Mouse (Mus musculus) left cerebral cortex, adult 11 months (tissue): ENCODE measurements around the gene Chp2.
A peak's percentile ranks its signal among the peaks of the same experiment; 100 is the strongest.
"Not testable (repeated sequence)": the region's sequence is repeated elsewhere in the genome, so short reads cannot be mapped to it uniquely, and the experiment has no call there.

ENCODE experiments used
- DNase-seq: peaks from one replicate; pipeline ENCODE4 v3.0.0; 2022; ENCODE audit warnings: low spot score

The Chp2 gene

DNA sequence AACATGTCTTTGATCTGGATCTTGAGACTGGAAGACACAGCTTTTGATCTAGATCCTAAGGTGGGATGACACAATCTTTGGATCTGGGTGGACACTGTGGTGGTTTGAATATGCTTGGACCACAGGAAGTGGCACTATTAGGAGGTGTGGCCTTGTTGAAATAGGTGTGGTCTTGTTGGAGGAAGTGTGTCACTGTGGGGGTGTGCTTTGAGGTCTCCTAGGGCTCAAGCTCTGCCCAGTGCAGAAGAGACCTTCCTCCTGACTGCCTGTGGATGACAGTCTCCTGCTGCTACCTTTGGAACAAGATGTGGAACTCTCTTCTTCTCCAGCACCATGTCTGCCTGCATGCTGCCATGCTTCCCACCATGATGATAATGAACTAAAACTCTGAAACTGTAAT is 23.4 kb downstream of the Chp2 start:
- DNase-seq, result not testable (repeated sequence)

DNA sequence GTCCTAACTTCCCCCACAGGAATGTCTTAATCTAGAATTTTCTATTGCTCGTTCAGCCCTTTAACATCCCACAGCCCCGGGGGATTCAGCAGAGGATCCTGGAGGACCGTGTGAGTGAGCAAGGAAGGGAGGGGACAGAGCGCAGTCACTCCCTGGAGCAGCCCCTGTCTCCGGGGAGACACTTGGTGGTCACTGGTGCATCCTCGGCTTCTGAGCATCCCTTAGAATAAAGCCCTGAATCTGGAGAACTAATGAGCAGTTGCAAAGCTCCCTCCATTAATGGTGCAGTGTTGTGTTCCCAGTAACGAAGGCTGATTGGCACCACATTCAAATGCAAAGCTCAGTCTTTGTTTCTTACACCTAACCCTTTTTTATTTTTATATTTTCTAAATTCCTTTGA is 24.9 kb downstream of the Chp2 start:
- no peak for DNase-seq

DNA sequence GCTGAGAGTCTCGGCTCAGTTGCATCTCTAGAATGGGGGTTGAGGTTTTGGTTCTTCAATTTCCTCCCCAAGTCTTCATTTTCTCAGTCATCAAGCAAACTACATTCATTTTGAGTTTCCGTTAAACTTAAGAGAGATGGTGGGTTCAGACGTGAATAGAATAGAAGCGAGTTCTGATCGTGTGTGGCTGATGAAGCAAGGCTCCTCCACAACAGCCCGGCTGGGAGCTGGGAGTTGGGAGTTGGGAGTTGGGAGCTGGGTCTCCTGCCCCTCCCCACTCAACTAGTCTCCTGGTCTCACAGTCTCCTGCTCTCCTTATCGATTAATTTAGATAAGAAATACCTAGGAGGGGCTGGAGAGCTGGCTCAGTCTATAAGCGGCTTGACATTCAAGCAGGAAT is 25.3 kb downstream of the Chp2 start:
- no peak for DNase-seq

DNA sequence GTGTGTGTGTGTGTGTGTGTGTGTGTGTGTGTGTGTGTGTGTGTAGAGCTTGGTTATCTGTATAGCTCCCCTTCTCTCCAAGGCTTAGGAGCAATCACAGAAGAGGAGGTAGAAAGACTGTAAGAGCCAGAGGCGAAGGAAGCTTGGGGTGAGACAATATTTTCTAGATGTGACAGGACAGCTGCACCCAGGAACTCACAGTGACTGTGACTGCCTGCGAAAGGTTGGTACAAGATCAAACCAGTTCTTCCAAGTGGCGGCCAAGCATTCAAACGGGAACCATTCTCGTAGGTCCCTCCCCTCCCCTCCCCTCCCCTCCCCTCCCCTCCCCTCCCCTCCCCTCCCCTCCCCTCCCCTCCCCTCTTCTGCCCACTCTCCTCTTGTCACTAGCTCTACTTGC is 26.7 kb downstream of the Chp2 start:
- DNase-seq, result no peak

DNA sequence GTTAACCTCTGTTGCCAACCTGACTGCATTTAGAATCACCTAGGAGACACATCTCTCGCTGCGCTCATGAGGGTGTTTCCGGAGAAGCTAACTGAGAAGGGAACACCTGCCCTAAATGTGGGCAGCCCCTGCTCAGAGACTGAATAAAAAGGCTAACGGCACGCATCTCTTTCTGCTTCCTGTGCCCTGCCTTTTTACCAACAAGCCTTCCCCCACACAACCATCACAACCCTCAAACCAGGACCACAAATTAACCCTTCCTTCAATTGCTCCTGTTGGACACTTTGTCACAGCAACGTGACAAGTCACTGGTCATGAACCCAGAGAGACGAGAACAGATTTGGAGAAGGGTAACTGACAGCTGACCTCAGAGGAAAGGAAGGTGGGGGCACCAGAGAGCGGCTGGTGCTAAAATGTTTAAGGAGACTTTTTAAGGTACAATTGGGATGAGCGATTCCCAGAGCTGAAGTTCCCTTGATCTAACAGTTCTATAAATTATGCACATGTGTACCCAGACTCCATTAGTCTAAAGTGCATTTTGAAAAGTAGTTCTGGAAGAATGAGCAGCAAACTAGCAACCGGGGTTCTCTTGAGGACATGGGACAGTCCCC is 28.1 kb downstream of the Chp2 start:
- no peak for DNase-seq

DNA sequence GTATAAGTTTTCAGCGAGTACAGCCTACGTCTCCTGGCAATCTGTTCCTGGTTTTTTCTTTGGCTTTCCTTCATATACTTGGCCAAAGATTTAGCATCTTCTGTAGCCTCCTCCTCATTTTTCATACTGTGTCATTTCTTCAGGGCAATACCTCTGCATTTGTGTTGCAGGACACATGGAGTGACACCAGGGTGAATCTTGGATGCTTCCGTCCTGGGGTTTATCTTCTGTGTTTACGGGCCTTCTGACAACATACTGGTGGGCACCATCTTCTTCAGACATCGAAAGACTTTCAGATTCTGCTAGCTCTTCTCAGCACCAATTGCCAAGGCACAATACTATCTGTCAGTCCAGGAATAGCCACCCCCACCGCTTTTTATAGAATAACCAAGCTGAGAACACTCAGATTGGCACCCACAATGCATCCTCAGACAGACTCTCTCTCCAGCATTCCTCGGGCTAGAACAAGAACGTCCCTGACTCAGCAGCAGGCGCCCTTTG is 30.1 kb downstream of the Chp2 start:
- peak; percentile 25 for DNase-seq

DNA sequence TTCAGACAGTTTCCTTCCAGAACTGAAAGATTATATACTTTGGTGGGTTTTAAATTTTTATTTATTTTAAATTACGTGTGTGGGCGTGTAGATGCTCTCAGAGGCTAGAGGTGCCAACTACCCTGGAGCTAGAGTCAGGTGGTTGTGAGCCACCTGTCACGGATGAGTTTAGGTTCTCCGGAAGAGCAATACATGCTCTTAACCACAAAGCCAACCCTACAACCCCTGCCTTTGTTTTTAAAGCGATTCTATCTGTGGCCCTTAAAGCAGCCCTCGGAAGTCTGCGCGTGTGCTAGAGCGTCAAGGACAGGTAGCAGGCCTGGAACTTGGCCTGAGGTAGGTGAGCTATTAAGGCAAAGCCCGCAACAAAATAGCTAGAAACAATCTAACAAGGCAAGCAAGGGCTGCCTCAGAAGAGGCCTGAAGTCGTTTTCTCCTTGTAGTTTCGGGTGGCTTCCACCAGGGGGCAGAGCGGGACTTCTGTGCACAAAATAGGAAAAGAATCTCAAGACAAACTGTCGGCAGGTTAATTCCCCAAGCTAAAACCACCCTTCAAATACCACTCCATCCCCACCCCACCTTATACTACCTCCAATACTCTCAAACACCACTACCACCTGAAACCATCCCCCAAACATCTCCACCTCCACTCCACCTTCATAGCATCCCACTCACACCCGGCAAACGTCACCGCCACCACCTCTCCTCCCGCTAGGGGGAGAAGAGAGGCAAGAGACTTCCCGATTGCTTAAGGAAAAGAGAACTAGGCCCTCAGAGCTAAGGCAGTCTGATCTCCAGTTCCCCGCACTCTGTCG is 32.1 kb downstream of the Chp2 start:
- peak; percentile 80 for DNase-seq

DNA sequence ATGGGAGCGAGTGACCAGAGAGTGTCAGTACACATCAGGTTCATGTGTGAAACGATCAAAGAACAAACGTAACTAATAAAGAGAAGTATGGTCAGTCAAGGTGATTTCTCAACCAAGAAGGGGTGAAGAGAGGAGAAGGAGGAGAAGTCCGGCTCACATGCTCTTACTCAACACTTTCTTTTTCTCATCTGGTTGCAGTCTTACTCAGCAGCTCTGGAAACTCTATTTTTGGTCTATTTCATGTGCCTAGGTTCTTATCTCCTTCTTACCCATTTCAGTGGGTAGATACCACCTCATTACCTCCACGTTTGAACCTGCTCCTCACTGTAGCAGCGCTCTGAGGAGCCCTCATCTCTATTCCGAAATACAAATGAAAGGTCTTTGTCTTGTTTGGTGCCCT is 37.4 kb downstream of the Chp2 start:
- DNase-seq, result no peak

DNA sequence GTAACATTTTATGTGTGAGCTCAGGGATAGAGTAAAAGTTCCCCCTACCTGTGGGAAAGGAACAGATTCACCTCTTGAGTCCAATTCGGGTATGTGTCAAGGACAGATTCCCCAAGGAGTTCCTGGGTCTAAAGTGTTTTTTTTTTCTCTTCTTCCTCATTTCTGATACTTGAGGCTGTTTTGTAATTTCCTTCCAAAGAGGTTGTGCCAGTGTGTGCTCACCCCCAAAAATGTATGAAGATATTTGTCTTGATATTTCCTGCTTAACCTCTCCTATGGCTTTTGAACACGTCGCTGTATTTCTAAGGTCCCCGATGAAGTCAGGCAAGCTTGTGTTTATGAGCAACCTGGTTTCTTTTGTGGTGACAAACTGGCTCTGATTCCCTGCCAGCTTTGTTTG is 39.2 kb downstream of the Chp2 start:
- no peak for DNase-seq

DNA sequence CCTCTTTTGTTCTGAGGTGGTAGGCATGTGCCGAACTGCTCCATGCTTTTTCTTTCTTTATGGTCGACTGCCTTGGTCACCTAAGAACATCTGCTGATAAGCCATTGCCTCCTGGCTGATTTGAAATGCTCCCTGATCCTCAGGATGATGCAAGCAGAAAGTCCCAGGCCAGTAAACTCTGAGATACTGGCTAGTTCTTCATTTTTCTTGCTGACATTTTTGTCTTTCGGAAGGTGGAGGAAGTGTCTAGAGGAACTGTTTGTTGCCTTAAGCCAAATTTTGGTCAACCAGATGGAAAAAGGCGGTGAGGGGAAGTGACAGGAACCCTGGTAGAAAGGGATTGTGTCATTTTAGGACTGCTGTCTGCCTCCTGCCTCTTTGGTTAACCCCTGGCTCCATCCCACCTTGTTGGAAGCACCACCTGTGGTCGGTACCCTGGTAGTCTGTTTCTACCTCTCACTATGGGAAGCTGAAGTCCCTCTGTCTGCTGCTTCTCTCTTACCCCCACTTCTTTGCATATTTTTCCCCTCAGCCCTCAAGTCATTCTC is 40.8 kb downstream of the Chp2 start:
- no peak for DNase-seq

DNA sequence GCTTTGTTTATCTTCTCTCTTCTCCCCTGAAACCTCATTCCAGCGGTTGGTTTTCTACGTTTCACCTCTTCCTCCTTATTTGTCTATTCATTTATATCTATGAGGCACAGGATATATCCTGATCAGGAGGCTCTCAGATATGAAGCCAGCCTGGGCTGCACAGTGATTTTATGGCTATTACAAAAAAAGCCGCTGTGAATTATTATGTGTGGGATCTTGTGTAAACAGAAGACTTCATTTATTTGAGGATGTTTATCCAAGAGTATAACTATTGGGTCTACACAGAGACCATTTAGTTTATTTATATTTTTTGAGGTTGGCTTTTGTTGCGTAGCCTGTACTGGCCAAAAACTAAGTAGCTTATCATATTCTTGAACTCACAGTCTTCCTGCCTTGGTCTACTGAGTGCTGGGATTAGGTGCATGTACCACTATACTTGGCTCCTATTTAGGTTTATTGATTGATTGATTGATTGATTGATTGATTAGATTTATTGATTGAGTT is 49.7 kb downstream of the Chp2 start:
- no peak for DNase-seq

DNA sequence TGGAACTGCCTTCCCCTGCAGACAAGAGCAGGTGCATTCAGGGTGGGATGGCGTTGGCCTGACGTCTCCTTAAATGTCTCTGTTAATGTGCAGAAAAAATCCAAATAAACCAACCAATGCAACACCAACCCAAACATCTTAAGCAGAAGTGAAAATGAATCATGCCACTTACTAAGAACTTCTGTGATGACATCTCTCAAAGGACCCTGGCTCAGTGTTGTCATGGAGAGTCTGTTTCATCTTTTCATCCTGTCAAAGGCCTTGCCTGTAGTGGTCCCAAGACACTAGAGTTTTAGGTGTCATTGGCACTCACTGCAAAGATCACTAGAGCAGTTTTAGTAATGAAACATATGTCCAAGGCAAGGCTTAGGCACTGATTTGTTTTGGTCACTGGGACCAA is 53.0 kb downstream of the Chp2 start:
- DNase-seq, result no peak
